Mouse (Mus musculus): ENCODE measurements around the gene Crocc2.
A peak's percentile ranks its signal among the peaks of the same experiment; 100 is the strongest.
"Not testable (repeated sequence)": the region's sequence is repeated elsewhere in the genome, so short reads cannot be mapped to it uniquely, and the experiment has no call there.

Gene Crocc2

GRCm38 (mm10) chr1:93162588-93162987 lies 5.9 kb upstream of the Crocc2 start:
- DNase-seq: no peak

- no peak for DNase-seq
These were observed 3.1 kb upstream of the Crocc2 start for GRCm38 (mm10) chr1:93165447-93165846.

GRCm38 (mm10) chr1:93166346-93167079 lies 2.0 kb upstream of the Crocc2 start:
- no peak for DNase-seq

- no peak for DNase-seq
These were observed 5.1 kb downstream of the Crocc2 start for GRCm38 (mm10) chr1:93173665-93174064.

- DNase-seq: peak; percentile 91 to 93
These were observed 5.9 kb downstream of the Crocc2 start for GRCm38 (mm10) chr1:93174399-93174798.

GRCm38 (mm10) chr1:93175849-93176248 lies 7.3 kb downstream of the Crocc2 start:
- no peak for DNase-seq

- peak; percentile 29 to 47 for DNase-seq
These were observed 8.2 kb downstream of the Crocc2 start for GRCm38 (mm10) chr1:93176525-93177332.

- no peak for DNase-seq
These were observed 13.8 kb downstream of the Crocc2 start for GRCm38 (mm10) chr1:93182281-93182680.

- DNase-seq: peak; percentile 53 to 59
These were observed 15.7 kb downstream of the Crocc2 start for GRCm38 (mm10) chr1:93184071-93184828.

- DNase-seq: peak in 1 of 2 experiments; percentile 26
These were observed 22.3 kb downstream of the Crocc2 start for GRCm38 (mm10) chr1:93190726-93191305.

- DNase-seq: no peak
These were observed 26.4 kb downstream of the Crocc2 start for GRCm38 (mm10) chr1:93194961-93195360.

- not testable (repeated sequence) for DNase-seq
These were observed 28.9 kb downstream of the Crocc2 start for GRCm38 (mm10) chr1:93197454-93197853.

- DNase-seq: no peak
These were observed 29.4 kb downstream of the Crocc2 start for GRCm38 (mm10) chr1:93197916-93198315.

- DNase-seq: no peak
These were observed 37.9 kb downstream of the Crocc2 start for GRCm38 (mm10) chr1:93206277-93206970.

GRCm38 (mm10) chr1:93207536-93208064 lies 39.1 kb downstream of the Crocc2 start:
- DNase-seq: no peak

GRCm38 (mm10) chr1:93210213-93210641 lies 41.7 kb downstream of the Crocc2 start:
- DNase-seq: peak; percentile 58 to 72

GRCm38 (mm10) chr1:93211019-93211418 lies 42.5 kb downstream of the Crocc2 start:
- DNase-seq: no peak

GRCm38 (mm10) chr1:93211549-93212220 lies 43.2 kb downstream of the Crocc2 start:
- DNase-seq: no peak

GRCm38 (mm10) chr1:93212441-93212840 lies 43.9 kb downstream of the Crocc2 start:
- DNase-seq: no peak

- no peak for DNase-seq
These were observed 46.1 kb downstream of the Crocc2 start for GRCm38 (mm10) chr1:93214612-93215011.

GRCm38 (mm10) chr1:93216839-93217497 lies 48.4 kb downstream of the Crocc2 start:
- no peak for DNase-seq
